Mouse (Mus musculus) MEL (cell line): Measurements from ENCODE around the gene Tmem104.

Experiments
- CHD2 ChIP-seq: IDR thresholded peaks from 2 replicates; pipeline ENCODE4 v1.6.1; 2011; ENCODE audit warnings: low read length, improper control_type of control experiment
- CTCF ChIP-seq, 3 experiments: IDR thresholded peaks in 2 of 3; conservative IDR thresholded peaks in 1 of 3; 2 replicates each; pipeline ENCODE4 v1.5.1; 2011 to 2012; ENCODE audit warnings: low read length in 3 of 3, low read depth in 2 of 3, mild to moderate bottlenecking in 2 of 3, improper control_type of control experiment in 1 of 3, inconsistent platforms in 1 of 3, mixed read lengths in 1 of 3, moderate library complexity in 1 of 3; ENCODE audit not compliant: control insufficient read depth in 1 of 3, insufficient read depth in 1 of 3, poor library complexity in 1 of 3, severe bottlenecking in 1 of 3
- E2F4 ChIP-seq: IDR thresholded peaks from 2 replicates; pipeline ENCODE4 v1.6.1; 2011; ENCODE audit warnings: low read depth, low read length, improper control_type of control experiment, borderline replicate concordance
- ELF1 ChIP-seq: IDR thresholded peaks from 2 replicates; pipeline ENCODE4 v1.6.1; 2014; ENCODE audit warnings: low read depth, mild to moderate bottlenecking, inconsistent platforms, low read length, improper control_type of control experiment, moderate library complexity
- EP300 ChIP-seq, 2 experiments: IDR thresholded peaks; 2 replicates each; pipeline ENCODE4 v1.6.1; 2011; ENCODE audit warnings: improper control_type of control experiment in 2 of 2, low read length in 2 of 2, low read depth in 1 of 2, mild to moderate bottlenecking in 1 of 2
- KAT2A ChIP-seq: conservative IDR thresholded peaks from 2 replicates; pipeline ENCODE4 v1.6.1; 2012; ENCODE audit warnings: low read depth, low read length, improper control_type of control experiment, inconsistent platforms
- MAX ChIP-seq: IDR thresholded peaks from 2 replicates; pipeline ENCODE4 v1.6.1; 2011; ENCODE audit warnings: low read length, improper control_type of control experiment
- MYC ChIP-seq: IDR thresholded peaks from 2 replicates; pipeline ENCODE4 v1.6.1; 2011; ENCODE audit warnings: low read depth, mild to moderate bottlenecking, low read length, improper control_type of control experiment, moderate library complexity
- POLR2A ChIP-seq, 2 experiments: IDR thresholded peaks; 2 replicates each; pipeline ENCODE4 v1.6.1; 2011 to 2012; ENCODE audit warnings: low read length in 2 of 2, mild to moderate bottlenecking in 2 of 2, control low read depth in 1 of 2, improper control_type of control experiment in 1 of 2, low read depth in 1 of 2, moderate library complexity in 1 of 2; ENCODE audit not compliant: control insufficient read depth in 1 of 2, insufficient read depth in 1 of 2, poor library complexity in 1 of 2
- TCF12 ChIP-seq: IDR thresholded peaks from 2 replicates; pipeline ENCODE4 v1.6.1; 2014; ENCODE audit warnings: low read depth, mild to moderate bottlenecking, inconsistent platforms, low read length, improper control_type of control experiment, moderate library complexity
- USF2 ChIP-seq, 2 experiments: IDR thresholded peaks; 2 replicates each; pipeline ENCODE4 v1.6.1; 2011 to 2012; ENCODE audit warnings: improper control_type of control experiment in 2 of 2, low read length in 2 of 2, borderline replicate concordance in 1 of 2, inconsistent platforms in 1 of 2, low read depth in 1 of 2, mild to moderate bottlenecking in 1 of 2; ENCODE audit not compliant: insufficient read depth in 1 of 2
- ZC3H11A ChIP-seq: IDR thresholded peaks from 2 replicates; pipeline ENCODE4 v1.6.1; 2012; ENCODE audit warnings: low read depth, mild to moderate bottlenecking, inconsistent platforms, low read length, improper control_type of control experiment
- ZNF384 ChIP-seq: IDR thresholded peaks from 2 replicates; pipeline ENCODE4 v1.6.1; 2012; ENCODE audit warnings: low read depth, mild to moderate bottlenecking, inconsistent platforms, low read length, improper control_type of control experiment

- no peak for TF ChIP-seq EP300 (IDR thresholded peaks at IDR 0.05; ENCODE audit: low read depth in 1 of 2, low read length in 2 of 2)
- TF ChIP-seq ZC3H11A = no peak
- TF ChIP-seq ELF1 = no peak
- no peak for TF ChIP-seq CTCF (IDR thresholded peaks at IDR 0.05 in 2 of 3, conservative IDR thresholded peaks at IDR 0.05 in 1 of 3; ENCODE audit: control insufficient read depth in 1 of 3, insufficient read depth in 1 of 3, low read depth in 2 of 3, low read length in 3 of 3, poor library complexity in 1 of 3, severe bottlenecking in 1 of 3)
- TF ChIP-seq MYC = no peak
- no peak for TF ChIP-seq TCF12
- no peak for TF ChIP-seq CHD2
- no peak for TF ChIP-seq KAT2A
- TF ChIP-seq ZNF384 = no peak
- TF ChIP-seq E2F4 = no peak
- no peak for TF ChIP-seq MAX
- no peak for TF ChIP-seq USF2 (IDR thresholded peaks at IDR 0.05; ENCODE audit: borderline replicate concordance in 1 of 2, insufficient read depth in 1 of 2, low read depth in 1 of 2, low read length in 2 of 2)
- TF ChIP-seq POLR2A (IDR thresholded peaks at IDR 0.05; ENCODE audit: control insufficient read depth in 1 of 2, insufficient read depth in 1 of 2, low read depth in 1 of 2, low read length in 2 of 2, poor library complexity in 1 of 2) = no peak
These were observed 34.2 kb upstream of the Tmem104 start for GRCm38 (mm10) chr11:115153088-115153487.
